Comparison of ENCODE assay signal across 8 mouse cellular contexts in genomic region chr8:76900155-76901141, GRCm38 (mm10). TPM values are rescaled to one million over a fixed set of nuclear protein-coding genes. Genes with fewer than 3 reads are reported as not detected.
DNase-seq lines count a peak whose midpoint lies in the region; ATAC-seq and TF ChIP-seq lines count a peak whose summit lies in the region.

No protein-coding gene starts in this region.

- H3K36me3 ChIP-seq in hindbrain, postnatal 0 days (ENCODE audit: insufficient read depth, low read length) = no peaks in the 10 kb centered on the region
- H3K36me3 ChIP-seq in midbrain, embryonic 10.5 days = no peaks in the 10 kb centered on the region
- no peaks in the 10 kb centered on the region for H3K36me3 ChIP-seq in stomach, embryonic 15.5 days

- TF ChIP-seq CTCF in hindbrain, postnatal 0 days (IDR thresholded peaks at IDR 0.05; ENCODE audit: low read depth) = no peak
- TF ChIP-seq CTCF in left cerebral cortex, adult 2 months (IDR thresholded peaks at IDR 0.05) = no peak

- H3K4me2 ChIP-seq in hindbrain, postnatal 0 days (ENCODE audit: low read depth, low read length) = peak overlapping the region; percentile 100
- peak overlapping the region; percentile 91 for H3K4me2 ChIP-seq in stomach, embryonic 15.5 days

- peak overlapping the region; percentile 63 for H3K9ac ChIP-seq in hindbrain, postnatal 0 days (replicated peaks; ENCODE audit: low read length)
- H3K9ac ChIP-seq in stomach, embryonic 15.5 days = 0 out of 2 replicates have a peak overlapping the region, but pooled peaks have one; percentile 25

- no peak overlapping the region for H3K27ac ChIP-seq in hindbrain, postnatal 0 days
- H3K27ac ChIP-seq in left cerebral cortex, adult 2 months = peak overlapping the region; percentile 92
- peak overlapping the region; percentile 23; the same call in 1 of the 2 replicates for H3K27ac ChIP-seq in midbrain, embryonic 10.5 days (replicated peaks)
- no peak overlapping the region for H3K27ac ChIP-seq in stomach, embryonic 15.5 days

- intact Hi-C loops in left cerebral cortex, adult 2 months (cut with DNase I) = loop anchor here (5.0 to 10.0 kb wide), 3 partner anchors 72 to 474 kb away; no protein-coding TSS in a partner anchor

- no peak for ATAC-seq in CD4-positive, CD25-positive, alpha-beta regulatory T cell, adult 4 months
- ATAC-seq in hindbrain, postnatal 0 days = no peak
- ATAC-seq in stomach, embryonic 15.5 days (ENCODE audit: insufficient read depth, low FRiP score, low read depth) = no peak

- H3K27me3 ChIP-seq in hindbrain, postnatal 0 days (ENCODE audit: insufficient read depth, low read length) = no peaks in the 10 kb centered on the region
- peaks cover 76% of the 10 kb centered on the region for H3K27me3 ChIP-seq in midbrain, embryonic 10.5 days (ENCODE audit: low read depth, poor library complexity, severe bottlenecking)
- peaks cover 19% of the 10 kb centered on the region; the same call in 1 of the 2 replicates for H3K27me3 ChIP-seq in stomach, embryonic 15.5 days (replicated peaks)

- peak; percentile 23 for DNase-seq in CD4-positive, CD25-positive, alpha-beta regulatory T cell, adult 2 months (ENCODE audit: low read depth, low spot score)
- DNase-seq in cerebellum, postnatal 14 days = peak; percentile 35 to 36
- peak; percentile 56 for DNase-seq in gastrocnemius, postnatal 10 days
- DNase-seq in hindbrain, postnatal 0 days (ENCODE audit: low spot score) = peak; percentile 49
- DNase-seq in left cerebral cortex, adult 2 months (ENCODE audit: extremely low spot score in 1 of 2, low spot score in 2 of 2) = peak; percentile 53 to 55
- DNase-seq in midbrain, embryonic 10.5 days (ENCODE audit: low spot score) = peak; percentile 60

- 0 out of 2 replicates have a peak, but pooled peaks cover 4% of the 10 kb centered on the region for H3K4me1 ChIP-seq in hindbrain, postnatal 0 days (ENCODE audit: insufficient read depth, low read length)
- peaks cover 38% of the 10 kb centered on the region for H3K4me1 ChIP-seq in midbrain, embryonic 10.5 days
- H3K4me1 ChIP-seq in stomach, embryonic 15.5 days = peaks cover 18% of the 10 kb centered on the region

- H3K9me3 ChIP-seq in hindbrain, postnatal 0 days (ENCODE audit: low read length) = no peaks in the 10 kb centered on the region
- H3K9me3 ChIP-seq in midbrain, embryonic 10.5 days (replicated peaks) = no peaks in the 10 kb centered on the region
- no peaks in the 10 kb centered on the region for H3K9me3 ChIP-seq in stomach, embryonic 15.5 days

- peak overlapping the region; percentile 83 for H3K4me3 ChIP-seq in hindbrain, postnatal 0 days (ENCODE audit: low read length)
- H3K4me3 ChIP-seq in left cerebral cortex, adult 2 months = peak overlapping the region; percentile 84
- H3K4me3 ChIP-seq in midbrain, embryonic 10.5 days = peak overlapping the region; percentile 76
- H3K4me3 ChIP-seq in stomach, embryonic 15.5 days (replicated peaks) = peak overlapping the region; percentile 70

- under 1% methylated on average over 58 of the region's 58 CpGs for WGBS in hindbrain, postnatal 0 days
- under 1% methylated on average over 58 of the region's 58 CpGs for WGBS in midbrain, embryonic 10.5 days
- under 1% methylated on average over 58 of the region's 58 CpGs for WGBS in stomach, embryonic 15.5 days

RNA-seq across cellular contexts. Expression of gene Nr3c2, which starts 1.2 kb away (rescaled TPM):
- polyA plus RNA-seq in CD4-positive, CD25-positive, alpha-beta regulatory T cell, adult 4 months (2017; shearing (Covaris generic)) = 1 to 10 TPM; 6.6 to 9.7 TPM
- total RNA-seq in gastrocnemius, postnatal 10 days (2021) = 10 to 100 TPM in 1 of 2 experiments, 1 to 10 TPM in 1; 8.2 to 11.2 TPM
- total RNA-seq in hindbrain, postnatal 0 days (2014; rRNA removed) = 6.8 and 8.8 TPM in 2 replicates
- polyA plus RNA-seq in hindbrain, postnatal 0 days (2015; fragmentation: Nextera tagmentation; extraction: Ambion mirVana) = 6.5 and 6.9 TPM in 2 replicates
- 10 to 100 TPM; 34.8 to 37.4 TPM for total RNA-seq in left cerebral cortex, adult 2 months (2021)
- polyA plus RNA-seq in midbrain, embryonic 10.5 days (2016; fragmentation: Nextera tagmentation; extraction: Ambion mirVana) = 0.26 and 0.30 TPM in 2 replicates
- 2.2 and 3.3 TPM in 2 replicates for polyA plus RNA-seq in stomach, embryonic 15.5 days (2015; fragmentation: Nextera tagmentation; extraction: Ambion mirVana)

Comparison
In these comparisons a context has a peak if more than half of its experiments do, and no peak if none do; other contexts are left out.
1. H3K27ac ChIP-seq: peak in left cerebral cortex, adult 2 months (single experiment) and midbrain, embryonic 10.5 days (single experiment); none in hindbrain, postnatal 0 days (single experiment) and stomach, embryonic 15.5 days (single experiment).
2. Peak in every context shown above with its lines, with median percentiles within 50 percentile points of each other: DNase-seq and H3K4me3 ChIP-seq.